Mouse (Mus musculus) forebrain, embryonic 14.5 days (tissue): ENCODE data around the gene Mpp4. TPM values are rescaled to one million over a fixed set of nuclear protein-coding genes. Genes with fewer than 3 reads are reported as not detected.

ENCODE experiments used
- ATAC-seq: fragments of 200-750 bp; cut with Nextera tagmentation; 2 replicates; pipeline ENCODE4 v1.8.0; 2017; ENCODE audit warnings: mild to moderate bottlenecking, moderate library complexity
- DNase-seq: peaks from one replicate; pipeline ENCODE4 v3.0.0-alpha.2; 2015; ENCODE audit warnings: low spot score
- H3K27ac ChIP-seq: fragments of 300-500 bp; sonication (generic); 2 replicates; pipeline ENCODE4 v1.5.1; 2014; ENCODE audit warnings: low read depth, mild to moderate bottlenecking, control low read depth, low read length, moderate library complexity
- H3K27me3 ChIP-seq: fragments of 300-500 bp; sonication (generic); replicated peaks from 2 replicates; pipeline ENCODE4 v1.6.1; 2014; ENCODE audit warnings: low read length, control low read depth, mixed read lengths; ENCODE audit not compliant: control insufficient read depth, insufficient read depth
- H3K36me3 ChIP-seq: fragments of 300-500 bp; sonication (generic); 2 replicates; pipeline ENCODE4 v1.6.1; 2014; ENCODE audit warnings: low read length, control low read depth; ENCODE audit not compliant: control insufficient read depth, insufficient read depth
- H3K4me1 ChIP-seq: fragments of 300-500 bp; sonication (generic); 2 replicates; pipeline ENCODE4 v1.6.1; 2014; ENCODE audit warnings: antibody characterized with exemption, low read length, control low read depth; ENCODE audit not compliant: control insufficient read depth, insufficient read depth
- H3K4me2 ChIP-seq: fragments of 300-500 bp; sonication (generic); 2 replicates; pipeline ENCODE4 v1.6.1; 2014; ENCODE audit warnings: mild to moderate bottlenecking, control low read depth, low read length
- H3K4me3 ChIP-seq: fragments of 300-500 bp; sonication (generic); 2 replicates; pipeline ENCODE4 v1.5.1; 2014; ENCODE audit warnings: low read depth, low read length, control low read depth
- H3K9ac ChIP-seq: fragments of 300-500 bp; sonication (generic); 2 replicates; pipeline ENCODE4 v1.6.1; 2014; ENCODE audit warnings: mild to moderate bottlenecking, low read length, control low read depth, moderate library complexity
- H3K9me3 ChIP-seq: fragments of 300-500 bp; sonication (generic); replicated peaks from 2 replicates; pipeline ENCODE4 v1.6.1; 2016; ENCODE audit warnings: low read length, control low read depth, mixed read lengths; ENCODE audit not compliant: control insufficient read depth
- WGBS: fragments of 180-500 bp; shearing (Covaris S2); extraction: QIAGEN DNeasy Blood & Tissue Kit; methylation state at CpG from one replicate; pipeline ENCODE4 v1.1.7; 2014; 5-methylcytosine and 5-hydroxymethylcytosine counted together
- polyA plus RNA-seq: library from polyadenylated mRNA; unstranded; fragments of >200 nt; fragmentation: Nextera tagmentation; extraction: Ambion mirVana; gene quantifications from 2 replicates; pipeline ENCODE4 v1.2.1, GENCODE M21; 2014

Gene Mpp4
- 0.60 and 0.98 TPM in 2 replicates for polyA plus RNA-seq

- H3K9ac ChIP-seq, result no peak within 1 kb of the TSS
- no peak within 1 kb of the TSS for H3K4me2 ChIP-seq
- ATAC-seq (no peak), DNase-seq (no peak)
- H3K27ac ChIP-seq, result no peak within 1 kb of the TSS
- WGBS, result 21% methylated on average over 12 of the region's 12 CpGs
- peaks cover 24% of the 10 kb centered on the region for H3K36me3 ChIP-seq
- no peaks in the 10 kb centered on the region for H3K27me3 ChIP-seq
- no peaks in the 10 kb centered on the region for H3K9me3 ChIP-seq
- H3K4me3 ChIP-seq, result no peak within 1 kb of the TSS
- 0 out of 2 replicates have a peak, but pooled peaks cover 3% of the 10 kb centered on the region for H3K4me1 ChIP-seq
Observed at GRCm38 (mm10) chr1:59163030-59163461, at the start of gene Mpp4. Gene Mpp4, minus strand, starts transcription at chr1:59163389.

GRCm38 (mm10) chr1:59212951-59213350 lies 49.8 kb upstream of the Mpp4 start:
- H3K9me3 ChIP-seq, result no peaks in the 10 kb centered on the region
- no peaks in the 10 kb centered on the region for H3K27me3 ChIP-seq
- H3K27ac ChIP-seq, result no peak overlapping the region
- ATAC-seq (no peak), DNase-seq (no peak)
- peaks cover 29% of the 10 kb centered on the region for H3K36me3 ChIP-seq
- no peak overlapping the region for H3K4me2 ChIP-seq
- H3K4me1 ChIP-seq, result no peaks in the 10 kb centered on the region
- H3K9ac ChIP-seq, result no peak overlapping the region
- no peak overlapping the region for H3K4me3 ChIP-seq
- 80% methylated on average over 1 of the region's 1 CpGs for WGBS

GRCm38 (mm10) chr1:59212076-59212779 lies 49.0 kb upstream of the Mpp4 start:
- H3K27me3 ChIP-seq, result no peaks in the 10 kb centered on the region
- DNase-seq, result no peak
- H3K9ac ChIP-seq, result no peak overlapping the region
- H3K4me3 ChIP-seq, result no peak overlapping the region
- ATAC-seq, result no peak
- no peaks in the 10 kb centered on the region for H3K9me3 ChIP-seq
- 81% methylated on average over 5 of the region's 5 CpGs for WGBS
- H3K27ac ChIP-seq, result no peak overlapping the region
- H3K36me3 ChIP-seq, result peaks cover 34% of the 10 kb centered on the region
- H3K4me2 ChIP-seq, result no peak overlapping the region
- H3K4me1 ChIP-seq, result no peaks in the 10 kb centered on the region

GRCm38 (mm10) chr1:59211651-59212050 lies 48.5 kb upstream of the Mpp4 start:
- Histone ChIP-seq H3K9ac (no peak overlapping the region), H3K4me2 (no peak overlapping the region), H3K4me3 (no peak overlapping the region), H3K36me3 (peaks cover 36% of the 10 kb centered on the region), H3K27ac (no peak overlapping the region), H3K4me1 (no peaks in the 10 kb centered on the region), H3K9me3 (no peaks in the 10 kb centered on the region), H3K27me3 (no peaks in the 10 kb centered on the region)
- DNase-seq (no peak), ATAC-seq (no peak)
- 93% methylated on average over 4 of the region's 4 CpGs for WGBS

- 85% methylated on average over 1 of the region's 1 CpGs for WGBS
- Histone ChIP-seq H3K4me3 (no peak overlapping the region), H3K9me3 (no peaks in the 10 kb centered on the region), H3K27ac (no peak overlapping the region), H3K36me3 (peaks cover 32% of the 10 kb centered on the region), H3K9ac (no peak overlapping the region), H3K27me3 (no peaks in the 10 kb centered on the region), H3K4me1 (no peaks in the 10 kb centered on the region), H3K4me2 (no peak overlapping the region)
- DNase-seq (no peak), ATAC-seq (no peak)
Observed at GRCm38 (mm10) chr1:59208331-59208730, 45.1 kb upstream of the Mpp4 start.

GRCm38 (mm10) chr1:59204489-59204888 lies 41.3 kb upstream of the Mpp4 start:
- no peak overlapping the region for H3K27ac ChIP-seq
- no peak overlapping the region for H3K4me2 ChIP-seq
- 92% methylated on average over 1 of the region's 1 CpGs for WGBS
- no peaks in the 10 kb centered on the region for H3K9me3 ChIP-seq
- H3K36me3 ChIP-seq, result peaks cover 45% of the 10 kb centered on the region
- ATAC-seq (no peak), DNase-seq (no peak)
- no peaks in the 10 kb centered on the region for H3K27me3 ChIP-seq
- no peak overlapping the region for H3K4me3 ChIP-seq
- no peak overlapping the region for H3K9ac ChIP-seq
- H3K4me1 ChIP-seq, result no peaks in the 10 kb centered on the region

GRCm38 (mm10) chr1:59202367-59202766 lies 39.2 kb upstream of the Mpp4 start:
- WGBS, result 93% methylated on average over 10 of the region's 10 CpGs
- Histone ChIP-seq H3K36me3 (peaks cover 37% of the 10 kb centered on the region), H3K4me2 (no peak overlapping the region), H3K27ac (no peak overlapping the region), H3K4me1 (no peaks in the 10 kb centered on the region), H3K27me3 (no peaks in the 10 kb centered on the region), H3K9me3 (no peaks in the 10 kb centered on the region), H3K4me3 (no peak overlapping the region), H3K9ac (no peak overlapping the region)
- ATAC-seq (no peak), DNase-seq (no peak)

GRCm38 (mm10) chr1:59201561-59201960 lies 38.4 kb upstream of the Mpp4 start:
- H3K9ac ChIP-seq, result no peak overlapping the region
- H3K4me3 ChIP-seq, result no peak overlapping the region
- no peak for DNase-seq
- ATAC-seq, result no peak
- no peak overlapping the region for H3K27ac ChIP-seq
- no peaks in the 10 kb centered on the region for H3K9me3 ChIP-seq
- 80% methylated on average over 1 of the region's 1 CpGs for WGBS
- H3K27me3 ChIP-seq, result no peaks in the 10 kb centered on the region
- no peak overlapping the region for H3K4me2 ChIP-seq
- peaks cover 33% of the 10 kb centered on the region for H3K36me3 ChIP-seq
- H3K4me1 ChIP-seq, result no peaks in the 10 kb centered on the region

GRCm38 (mm10) chr1:59200960-59201359 lies 37.8 kb upstream of the Mpp4 start:
- H3K4me3 ChIP-seq, result no peak overlapping the region
- H3K27me3 ChIP-seq, result no peaks in the 10 kb centered on the region
- ATAC-seq, result no peak
- 96% methylated on average over 5 of the region's 5 CpGs for WGBS
- H3K27ac ChIP-seq, result no peak overlapping the region
- H3K4me2 ChIP-seq, result no peak overlapping the region
- H3K4me1 ChIP-seq, result no peaks in the 10 kb centered on the region
- DNase-seq, result no peak
- no peaks in the 10 kb centered on the region for H3K9me3 ChIP-seq
- no peak overlapping the region for H3K9ac ChIP-seq
- peaks cover 35% of the 10 kb centered on the region for H3K36me3 ChIP-seq
